Mouse (Mus musculus): ENCODE results near the gene Gm8104.
"Not testable (repeated sequence)": the region's sequence is repeated elsewhere in the genome, so short reads cannot be mapped to it uniquely, and the experiment has no call there.

The Gm8104 gene

GRCm38 (mm10) chr14:43100301-43100700, at the start of gene Gm8104:
TSS of gene Gm8104 (plus strand) at chr14:43100601.
- DNase-seq = not testable (repeated sequence)

GRCm38 (mm10) chr14:43058063-43058462, 42.3 kb upstream of the Gm8104 start:
- DNase-seq = not testable (repeated sequence)

- DNase-seq = not testable (repeated sequence)
Measured at GRCm38 (mm10) chr14:43060179-43060578, 40.2 kb upstream of the Gm8104 start.

GRCm38 (mm10) chr14:43076543-43076942, 23.9 kb upstream of the Gm8104 start, which contains the start of gene Gm8094:
TSS of gene Gm8094 (minus strand) at chr14:43076643.
- DNase-seq = not testable (repeated sequence)

GRCm38 (mm10) chr14:43084936-43085730, 15.3 kb upstream of the Gm8104 start:
- not testable (repeated sequence) for DNase-seq

GRCm38 (mm10) chr14:43089103-43089919, 11.1 kb upstream of the Gm8104 start:
- DNase-seq = not testable (repeated sequence)

GRCm38 (mm10) chr14:43119673-43120072, 19.3 kb downstream of the Gm8104 start:
- not testable (repeated sequence) for DNase-seq

GRCm38 (mm10) chr14:43126286-43126685, 25.9 kb downstream of the Gm8104 start:
- DNase-seq = not testable (repeated sequence)

Measured in right cerebral cortex, postnatal 4 days (tissue).